Mouse (Mus musculus): ENCODE results near the gene Mylk.

DNA sequence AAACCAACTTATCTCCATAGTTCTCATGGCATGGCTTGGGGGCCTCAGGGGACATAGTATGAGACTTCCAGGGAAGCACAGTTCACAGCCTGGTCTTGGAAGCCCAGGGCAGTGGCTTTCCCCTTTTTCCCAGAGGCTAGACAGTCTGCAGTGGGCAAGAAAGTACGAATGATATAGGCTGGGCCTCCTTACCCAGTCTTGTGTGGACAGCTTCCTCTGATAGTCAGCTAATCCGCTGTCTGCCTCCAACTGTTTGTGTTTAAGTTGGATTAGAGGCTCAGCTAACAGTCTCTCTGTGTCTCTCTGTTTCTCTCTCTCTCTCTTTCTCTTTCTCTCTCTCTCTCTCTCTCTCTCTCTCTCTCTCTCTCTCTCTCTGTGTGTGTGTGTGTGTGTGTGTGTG, 156.0 kb downstream of the Mylk start:
- no peak for TF ChIP-seq CTCF (IDR thresholded peaks at IDR 0.05; ENCODE audit: extremely low read depth, insufficient read depth, low read length)
- no peak for TF ChIP-seq POLR2A (IDR thresholded peaks at IDR 0.05; ENCODE audit: extremely low read depth, insufficient read depth, low read length)

Measured in cortical plate, adult 2 months (tissue).